Mouse (Mus musculus): ENCODE measurements around the gene Rab7. TPM values are rescaled to one million over a fixed set of nuclear protein-coding genes. Genes with fewer than 3 reads are reported as not detected.

Rab7 gene
- polyA plus RNA-seq, 1 experiment: 432 TPM

DNA sequence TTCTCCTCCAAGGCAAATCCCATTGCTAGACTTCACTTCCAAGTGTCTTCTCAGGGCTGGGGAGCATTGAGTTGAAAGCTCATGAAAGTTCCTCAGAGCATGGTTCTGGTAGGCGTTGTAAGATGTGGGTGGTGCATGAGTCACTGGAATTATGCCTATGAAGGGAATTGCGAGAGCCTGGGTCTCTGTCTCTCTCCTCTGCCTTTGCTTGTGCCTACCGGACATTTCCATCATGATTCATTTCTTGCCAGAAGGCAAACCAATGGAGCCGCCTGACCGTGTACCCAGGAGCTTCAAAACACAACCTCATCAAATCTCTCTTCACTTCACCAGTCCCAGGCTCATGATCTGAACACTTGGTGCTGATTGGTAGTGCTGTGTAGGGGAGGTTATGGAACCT lies 11.8 kb upstream of the Rab7 start:
- no peaks in the 10 kb centered on the region for H3K4me1 ChIP-seq (ENCODE audit: control insufficient read depth, insufficient read depth, low read length)
- no peak overlapping the region for H3K4me3 ChIP-seq (ENCODE audit: insufficient read depth, low read length)
- H3K27ac ChIP-seq (ENCODE audit: insufficient read depth, low read length): no peak overlapping the region
- TF ChIP-seq CTCF (IDR thresholded peaks at IDR 0.05; ENCODE audit: extremely low read depth, insufficient read depth, low read length): no peak
- TF ChIP-seq POLR2A (IDR thresholded peaks at IDR 0.05; ENCODE audit: extremely low read depth, insufficient read depth, low read length): no peak

GRCm38 (mm10) chr6:88055663-88056062 lies 10.6 kb upstream of the Rab7 start:
- H3K4me1 ChIP-seq (ENCODE audit: control insufficient read depth, insufficient read depth, low read length): no peaks in the 10 kb centered on the region
- no peak overlapping the region for H3K27ac ChIP-seq (ENCODE audit: insufficient read depth, low read length)
- no peak for TF ChIP-seq POLR2A (IDR thresholded peaks at IDR 0.05; ENCODE audit: extremely low read depth, insufficient read depth, low read length)
- no peak for TF ChIP-seq CTCF (IDR thresholded peaks at IDR 0.05; ENCODE audit: extremely low read depth, insufficient read depth, low read length)
- H3K4me3 ChIP-seq (ENCODE audit: insufficient read depth, low read length): no peak overlapping the region

DNA sequence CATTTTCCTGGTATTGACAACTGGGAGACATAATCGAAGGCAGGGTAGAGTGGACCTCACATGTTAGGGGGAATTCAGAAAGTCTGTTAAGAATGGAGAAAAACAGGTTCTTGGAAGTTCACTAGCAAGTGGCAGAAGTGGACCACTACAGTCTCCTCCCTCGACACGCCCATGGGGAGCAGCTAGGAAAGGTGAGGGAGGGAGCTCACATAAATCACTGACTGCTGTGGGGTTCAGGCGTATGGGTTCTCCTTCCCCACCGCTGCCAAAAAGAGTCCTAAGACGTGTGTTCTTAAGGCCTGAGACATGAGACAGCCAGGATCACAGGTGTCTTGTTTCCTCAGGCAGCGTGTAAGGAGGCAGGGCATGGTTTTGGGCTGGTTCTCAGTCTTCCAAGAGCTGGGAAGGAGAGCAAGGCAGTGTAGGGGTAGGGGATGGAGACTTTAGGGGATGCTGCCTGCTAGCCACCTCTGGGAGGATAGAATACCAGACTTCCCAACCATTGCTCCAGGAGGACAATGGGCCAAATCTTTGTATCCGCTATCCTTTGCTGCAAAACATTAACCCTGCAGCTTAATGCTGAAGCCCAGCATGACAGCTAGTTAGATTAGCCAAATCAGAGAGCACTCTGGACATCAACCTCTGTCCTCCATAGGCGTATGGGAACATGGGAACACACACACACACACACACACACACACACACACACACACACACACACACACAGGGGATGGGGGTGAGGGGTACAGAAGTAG lies 9.2 kb upstream of the Rab7 start:
- Histone ChIP-seq H3K27ac (ENCODE audit: insufficient read depth, low read length) (no peak overlapping the region), H3K4me1 (ENCODE audit: control insufficient read depth, insufficient read depth, low read length) (no peaks in the 10 kb centered on the region), H3K4me3 (ENCODE audit: insufficient read depth, low read length) (no peak overlapping the region)
- no peak for TF ChIP-seq POLR2A (IDR thresholded peaks at IDR 0.05; ENCODE audit: extremely low read depth, insufficient read depth, low read length)
- TF ChIP-seq CTCF (IDR thresholded peaks at IDR 0.05; ENCODE audit: extremely low read depth, insufficient read depth, low read length): no peak

DNA sequence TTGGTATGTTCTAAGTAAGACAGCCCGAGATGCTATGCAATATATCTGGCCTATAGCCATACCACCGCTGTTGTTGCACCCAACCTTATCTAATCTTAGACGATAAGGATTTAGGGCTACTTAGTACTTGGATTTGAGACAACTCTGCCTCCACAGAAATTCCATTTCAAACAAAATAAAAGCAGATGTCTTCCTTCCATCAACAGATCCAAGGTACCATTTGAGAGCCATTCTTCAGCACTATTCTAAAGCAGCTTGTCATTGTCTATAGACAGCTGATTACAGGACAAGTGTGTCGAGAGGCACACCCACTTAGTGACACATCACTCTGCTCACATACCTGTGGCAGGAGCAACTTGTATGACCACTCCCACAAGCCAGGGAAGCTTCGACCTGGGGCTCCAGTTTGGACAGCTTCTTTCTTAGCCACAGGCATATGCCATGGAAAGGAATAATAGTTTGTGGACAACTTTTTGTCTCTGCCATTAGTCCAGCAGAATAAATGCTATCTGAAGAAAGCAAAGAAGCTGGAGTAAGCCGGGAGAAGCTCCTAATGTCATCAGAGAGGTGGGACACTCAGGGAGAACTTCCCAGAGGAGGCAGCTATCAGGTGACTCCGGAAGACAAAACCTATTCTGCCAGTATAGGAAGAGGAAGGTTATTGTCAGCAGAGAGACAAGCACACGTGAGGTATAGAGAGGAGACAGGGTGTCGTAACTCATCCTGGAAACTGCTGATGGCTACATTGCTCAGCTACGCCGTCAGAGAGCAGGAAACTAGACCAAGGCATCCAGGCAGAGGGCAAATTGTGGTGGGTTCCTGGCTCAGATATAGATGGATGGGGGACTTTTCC lies 8.4 kb upstream of the Rab7 start:
- TF ChIP-seq CTCF (IDR thresholded peaks at IDR 0.05; ENCODE audit: extremely low read depth, insufficient read depth, low read length) (no peak), POLR2A (IDR thresholded peaks at IDR 0.05; ENCODE audit: extremely low read depth, insufficient read depth, low read length) (no peak)
- Histone ChIP-seq H3K4me1 (ENCODE audit: control insufficient read depth, insufficient read depth, low read length) (no peaks in the 10 kb centered on the region), H3K27ac (ENCODE audit: insufficient read depth, low read length) (no peak overlapping the region), H3K4me3 (ENCODE audit: insufficient read depth, low read length) (no peak overlapping the region)

GRCm38 (mm10) chr6:88051206-88051605 lies 6.1 kb upstream of the Rab7 start:
- TF ChIP-seq POLR2A (IDR thresholded peaks at IDR 0.05; ENCODE audit: extremely low read depth, insufficient read depth, low read length) (no peak), CTCF (IDR thresholded peaks at IDR 0.05; ENCODE audit: extremely low read depth, insufficient read depth, low read length) (no peak)
- Histone ChIP-seq H3K27ac (ENCODE audit: insufficient read depth, low read length) (no peak overlapping the region), H3K4me3 (ENCODE audit: insufficient read depth, low read length) (no peak overlapping the region), H3K4me1 (ENCODE audit: control insufficient read depth, insufficient read depth, low read length) (no peaks in the 10 kb centered on the region)

DNA sequence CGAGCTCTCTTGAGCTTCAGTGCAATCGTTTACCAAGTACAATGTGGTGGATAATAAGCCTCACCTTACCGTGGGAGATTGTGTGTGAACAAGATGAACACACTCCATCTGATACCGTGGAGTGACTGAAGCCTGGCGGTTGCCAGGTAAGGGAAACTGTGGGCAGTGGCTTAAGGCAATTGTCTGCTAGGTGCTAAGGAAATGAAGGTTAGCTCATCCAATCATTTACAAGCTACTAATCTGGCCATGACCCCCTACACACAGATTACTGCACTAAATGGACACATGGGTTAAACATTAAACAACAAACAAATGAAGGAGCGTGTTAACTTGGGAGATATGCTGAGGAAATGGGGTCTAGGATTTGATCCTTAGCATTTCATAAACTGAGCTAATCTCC lies 3.9 kb upstream of the Rab7 start:
- Histone ChIP-seq H3K4me3 (ENCODE audit: insufficient read depth, low read length) (no peak overlapping the region), H3K4me1 (ENCODE audit: control insufficient read depth, insufficient read depth, low read length) (no peaks in the 10 kb centered on the region), H3K27ac (ENCODE audit: insufficient read depth, low read length) (no peak overlapping the region)
- no peak for TF ChIP-seq CTCF (IDR thresholded peaks at IDR 0.05; ENCODE audit: extremely low read depth, insufficient read depth, low read length)
- TF ChIP-seq POLR2A (IDR thresholded peaks at IDR 0.05; ENCODE audit: extremely low read depth, insufficient read depth, low read length): no peak

GRCm38 (mm10) chr6:88047853-88048252 lies 2.8 kb upstream of the Rab7 start:
- Histone ChIP-seq H3K27ac (ENCODE audit: insufficient read depth, low read length) (no peak overlapping the region), H3K4me3 (ENCODE audit: insufficient read depth, low read length) (no peak overlapping the region), H3K4me1 (ENCODE audit: control insufficient read depth, insufficient read depth, low read length) (peaks cover 4% of the 10 kb centered on the region; the same call in 1 of the 2 replicates)
- TF ChIP-seq CTCF (IDR thresholded peaks at IDR 0.05; ENCODE audit: extremely low read depth, insufficient read depth, low read length): no peak
- no peak for TF ChIP-seq POLR2A (IDR thresholded peaks at IDR 0.05; ENCODE audit: extremely low read depth, insufficient read depth, low read length)

DNA sequence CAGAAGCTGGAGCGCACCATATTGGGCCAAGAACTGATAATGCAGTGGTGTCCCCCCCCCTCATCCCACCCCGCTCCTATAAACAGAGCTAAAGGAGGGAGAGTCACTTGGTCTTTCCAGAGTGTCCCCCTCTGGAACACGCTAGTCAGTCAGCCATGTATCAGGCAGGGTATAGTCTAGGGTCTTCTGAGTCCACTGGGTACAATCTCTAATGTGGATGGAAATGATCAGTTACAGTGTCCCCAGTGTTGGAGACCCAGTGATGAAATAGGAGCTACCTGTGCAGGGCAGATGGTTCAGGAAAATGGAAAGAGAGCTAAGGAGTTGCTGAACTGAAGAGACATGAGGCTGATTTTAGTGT lies 316 bp upstream of the Rab7 start:
- Histone ChIP-seq H3K27ac (ENCODE audit: insufficient read depth, low read length) (no peak overlapping the region), H3K4me1 (ENCODE audit: control insufficient read depth, insufficient read depth, low read length) (peaks cover 12% of the 10 kb centered on the region), H3K4me3 (ENCODE audit: insufficient read depth, low read length) (peak overlapping the region; percentile 87; the same call in 1 of the 2 replicates)
- TF ChIP-seq CTCF (IDR thresholded peaks at IDR 0.05; ENCODE audit: extremely low read depth, insufficient read depth, low read length): no peak
- TF ChIP-seq POLR2A (IDR thresholded peaks at IDR 0.05; ENCODE audit: extremely low read depth, insufficient read depth, low read length): no peak

GRCm38 (mm10) chr6:88044234-88044576 lies 865 bp downstream of the Rab7 start:
- peaks cover 15% of the 10 kb centered on the region for H3K4me1 ChIP-seq (ENCODE audit: control insufficient read depth, insufficient read depth, low read length)
- TF ChIP-seq POLR2A (IDR thresholded peaks at IDR 0.05; ENCODE audit: extremely low read depth, insufficient read depth, low read length) (no peak), CTCF (IDR thresholded peaks at IDR 0.05; ENCODE audit: extremely low read depth, insufficient read depth, low read length) (no peak)
- peak overlapping the region; percentile 87 for H3K4me3 ChIP-seq (ENCODE audit: insufficient read depth, low read length)
- H3K27ac ChIP-seq (ENCODE audit: insufficient read depth, low read length): 0 out of 2 replicates have a peak overlapping the region, but pooled peaks have one; percentile 17

DNA sequence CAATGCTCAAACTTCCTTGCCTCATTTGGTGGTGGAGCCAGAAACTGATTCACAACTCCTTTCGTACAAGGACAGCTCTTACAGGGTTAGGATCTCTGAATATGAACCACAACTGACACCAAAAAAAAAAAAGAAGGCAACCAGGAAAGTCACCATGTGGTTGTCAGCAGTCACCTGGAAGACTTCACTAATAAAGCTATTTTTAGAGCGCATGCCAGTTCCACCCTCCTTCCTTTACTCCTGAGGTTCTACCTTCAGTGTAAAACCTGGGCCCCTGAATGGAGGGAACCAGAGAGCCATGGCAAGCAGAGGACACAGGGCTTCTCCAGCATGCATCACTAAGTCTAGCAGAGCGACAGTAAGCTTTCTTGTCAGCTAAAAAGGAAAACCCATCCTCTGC lies 2.7 kb downstream of the Rab7 start:
- no peak for TF ChIP-seq POLR2A (IDR thresholded peaks at IDR 0.05; ENCODE audit: extremely low read depth, insufficient read depth, low read length)
- TF ChIP-seq CTCF (IDR thresholded peaks at IDR 0.05; ENCODE audit: extremely low read depth, insufficient read depth, low read length): no peak
- no peak overlapping the region for H3K4me3 ChIP-seq (ENCODE audit: insufficient read depth, low read length)
- no peak overlapping the region for H3K27ac ChIP-seq (ENCODE audit: insufficient read depth, low read length)
- H3K4me1 ChIP-seq (ENCODE audit: control insufficient read depth, insufficient read depth, low read length): peaks cover 25% of the 10 kb centered on the region
